ENCODE assay signal across 10 mouse cellular contexts in genomic region chr5:127522744-127523476, GRCm38 (mm10).
A peak's percentile ranks its signal among the peaks of the same experiment; 100 is the strongest.
DNase-seq lines count a peak whose midpoint lies in the region; ATAC-seq and TF ChIP-seq lines count a peak whose summit lies in the region.
"Had no signal": no experiment of that assay in that cellular context is flagged by ENCODE, and none has a peak within 500 bp of the region (broad histone marks: within the 10 kb centered on the region; RNA-seq: fewer than 3 reads in every experiment).

No protein-coding gene starts in this region.

- 55% methylated on average over 9 of the region's 9 CpGs for WGBS in liver, embryonic 11.5 days
- WGBS in liver, postnatal 0 days (ENCODE audit: insufficient replicate concordance) = 54% methylated on average over 9 of the region's 9 CpGs

- no peak overlapping the region for H3K9ac ChIP-seq in liver, embryonic 11.5 days (ENCODE audit: low read depth, low read length)
- no peak overlapping the region for H3K9ac ChIP-seq in liver, postnatal 0 days (replicated peaks)
- H3K9ac ChIP-seq: limb, embryonic 15.5 days had no signal

- H3K4me1 ChIP-seq in liver, embryonic 11.5 days (replicated peaks; ENCODE audit: control insufficient read depth, insufficient read depth, low read length) = no peaks in the 10 kb centered on the region
- no peaks in the 10 kb centered on the region for H3K4me1 ChIP-seq in liver, postnatal 0 days (ENCODE audit: insufficient read depth)
- H3K4me1 ChIP-seq: limb, embryonic 15.5 days had no signal

- no peak overlapping the region for H3K4me2 ChIP-seq in liver, embryonic 11.5 days
- no peak overlapping the region for H3K4me2 ChIP-seq in liver, postnatal 0 days (ENCODE audit: low read depth, low read length)
- H3K4me2 ChIP-seq: limb, embryonic 15.5 days had no signal

- peak; percentile 5 for DNase-seq in CD4-positive, CD25-positive, alpha-beta regulatory T cell, adult 2 months (ENCODE audit: low read depth, low spot score)
- DNase-seq in liver, embryonic 11.5 days (ENCODE audit: low spot score) = no peak
- DNase-seq in liver = no peak
- peak; percentile 62 for DNase-seq in cerebellum, adult 11-12 months
- no peak for DNase-seq in liver, postnatal 0 days
- no peak for DNase-seq in urinary bladder, adult 18-20 months (ENCODE audit: low spot score in 2 of 2)

- ATAC-seq in CD4-positive, CD25-positive, alpha-beta regulatory T cell, adult 4 months = no peak
- ATAC-seq in liver, embryonic 11.5 days (replicated peaks; ENCODE audit: low FRiP score) = 0 out of 2 replicates have a peak, but pooled peaks have one; percentile 23
- ATAC-seq in liver, postnatal 0 days = no peak
- no peak for ATAC-seq in activated CD4-positive, CD25-positive, alpha-beta regulatory T cell, adult 4 months

- no peaks in the 10 kb centered on the region for H3K36me3 ChIP-seq in liver, embryonic 11.5 days (ENCODE audit: control insufficient read depth, insufficient read depth, low read length)
- no peaks in the 10 kb centered on the region for H3K36me3 ChIP-seq in liver, postnatal 0 days (replicated peaks; ENCODE audit: insufficient read depth, low read length)
- H3K36me3 ChIP-seq: limb, embryonic 15.5 days had no signal

- no peak overlapping the region for H3K4me3 ChIP-seq in liver, embryonic 11.5 days (ENCODE audit: low read depth, low read length)
- no peak overlapping the region for H3K4me3 ChIP-seq in liver, postnatal 0 days (ENCODE audit: low read depth, low read length)
- H3K4me3 ChIP-seq: erythroblast, embryonic 14.5 days; limb, embryonic 15.5 days had no signal

- no peaks in the 10 kb centered on the region for H3K27me3 ChIP-seq in liver, embryonic 11.5 days (replicated peaks; ENCODE audit: control insufficient read depth, insufficient read depth, low read length)
- no peaks in the 10 kb centered on the region for H3K27me3 ChIP-seq in liver, postnatal 0 days (ENCODE audit: insufficient read depth, low read length)
- H3K27me3 ChIP-seq: limb, embryonic 15.5 days had no signal

- no peak for TF ChIP-seq EP300 in liver, postnatal 0 days (IDR thresholded peaks at IDR 0.05; ENCODE audit: low read depth)

- H3K9me3 ChIP-seq in liver, embryonic 11.5 days (ENCODE audit: control insufficient read depth, low read length) = no peaks in the 10 kb centered on the region
- no peaks in the 10 kb centered on the region for H3K9me3 ChIP-seq in liver, postnatal 0 days (ENCODE audit: low read length)
- H3K9me3 ChIP-seq: limb, embryonic 15.5 days had no signal

- no peak overlapping the region for H3K27ac ChIP-seq in liver, embryonic 11.5 days (ENCODE audit: low read depth, low read length)
- H3K27ac ChIP-seq in liver, postnatal 0 days (ENCODE audit: low read depth) = no peak overlapping the region
- H3K27ac ChIP-seq: limb, embryonic 15.5 days had no signal

- peak; percentile 63 for TF ChIP-seq CTCF in liver, postnatal 0 days (IDR thresholded peaks at IDR 0.05; ENCODE audit: low read depth)

Comparison
In these comparisons a context has a peak if more than half of its experiments do, and no peak if none do; other contexts are left out.
1. DNase-seq: peak in CD4-positive, CD25-positive, alpha-beta regulatory T cell, adult 2 months (single experiment) and cerebellum, adult 11-12 months (single experiment); none in liver, embryonic 11.5 days (single experiment), liver (single experiment), liver, postnatal 0 days (single experiment) and urinary bladder, adult 18-20 months (0 of 2).